Mouse (Mus musculus) limb, embryonic 14.5 days (tissue): ENCODE measurements around the gene Plvap. TPM values are rescaled to one million over a fixed set of nuclear protein-coding genes. Genes with fewer than 3 reads are reported as not detected.
A peak's percentile ranks its signal among the peaks of the same experiment; 100 is the strongest.

ENCODE experiments used
- ATAC-seq: fragments of 200-750 bp; cut with Nextera tagmentation; 2 replicates; pipeline ENCODE4 v1.8.0; 2017; ENCODE audit warnings: low read depth, moderate number of reproducible peaks, moderate TSS enrichment; ENCODE audit not compliant: low FRiP score
- DNase-seq: peaks from one replicate; pipeline ENCODE4 v3.0.0-alpha.2; 2015; ENCODE audit warnings: low spot score
- H3K27ac ChIP-seq: fragments of 300-500 bp; sonication (generic); replicated peaks from 2 replicates; pipeline ENCODE4 v1.5.1; 2014; ENCODE audit warnings: low read depth, mild to moderate bottlenecking, low read length, moderate library complexity, mixed read lengths
- H3K27me3 ChIP-seq: fragments of 300-500 bp; sonication (generic); 2 replicates; pipeline ENCODE4 v1.6.1; 2014; ENCODE audit warnings: low read length, mixed read lengths; ENCODE audit not compliant: control insufficient read depth, insufficient read depth
- H3K36me3 ChIP-seq: fragments of 300-500 bp; sonication (generic); 2 replicates; pipeline ENCODE4 v1.6.1; 2014; ENCODE audit warnings: mild to moderate bottlenecking, low read length, moderate library complexity, mixed read lengths; ENCODE audit not compliant: control insufficient read depth, insufficient read depth
- H3K4me1 ChIP-seq: fragments of 300-500 bp; sonication (generic); 2 replicates; pipeline ENCODE4 v1.6.1; 2014; ENCODE audit warnings: antibody characterized with exemption, low read length, mixed read lengths; ENCODE audit not compliant: control insufficient read depth, insufficient read depth
- H3K4me2 ChIP-seq: fragments of 300-500 bp; sonication (generic); replicated peaks from 2 replicates; pipeline ENCODE4 v1.6.1; 2014; ENCODE audit warnings: low read depth, mild to moderate bottlenecking, low read length, moderate library complexity; ENCODE audit not compliant: severe bottlenecking
- H3K4me3 ChIP-seq: fragments of 300-500 bp; sonication (generic); replicated peaks from 2 replicates; pipeline ENCODE4 v1.5.1; 2014; ENCODE audit warnings: low read length
- H3K9ac ChIP-seq: fragments of 300-500 bp; sonication (generic); 2 replicates; pipeline ENCODE4 v1.6.1; 2014; ENCODE audit warnings: mild to moderate bottlenecking, low read depth, low read length, moderate library complexity; ENCODE audit not compliant: severe bottlenecking
- H3K9me3 ChIP-seq: fragments of 300-500 bp; sonication (generic); 2 replicates; pipeline ENCODE4 v1.6.1; 2016; ENCODE audit warnings: low read length; ENCODE audit not compliant: control insufficient read depth
- POLR2A ChIP-seq: fragments of 200-500 bp; IDR thresholded peaks from 2 replicates; pipeline ENCODE4 v1.8.0; 2012; ENCODE audit warnings: inconsistent platforms, mild to moderate bottlenecking, moderate library complexity, borderline replicate concordance; ENCODE audit not compliant: insufficient read depth, insufficient read length; ENCODE audit errors: extremely low read depth
- WGBS: fragments of 180-500 bp; shearing (Covaris S2); extraction: QIAGEN DNeasy Blood & Tissue Kit; methylation state at CpG from one replicate; pipeline ENCODE4 v1.1.7; 2014; 5-methylcytosine and 5-hydroxymethylcytosine counted together
- polyA plus RNA-seq, 2 experiments: library from polyadenylated mRNA; depleted of rRNA in 1 of 2; stranded (reverse) in 1 of 2; unstranded in 1 of 2; fragments of >200 nt; fragmentation: Nextera tagmentation in 1 of 2; extraction: Ambion mirVana in 1 of 2; gene quantifications; 2 replicates each; pipeline versions ENCODE4 v1.2.1 to v1.2.3; 2012 to 2014

Plvap gene
- polyA plus RNA-seq, 2 experiments, result 53.2 to 59.8 TPM

- WGBS, result 5% methylated on average over 4 of the region's 4 CpGs
- no peak for DNase-seq
Measured at GRCm38 (mm10) chr8:71475702-71476075, 35.9 kb downstream of the Plvap start.

GRCm38 (mm10) chr8:71474785-71475701, 36.5 kb downstream of the Plvap start:
- Histone ChIP-seq H3K27me3 (no peaks in the 10 kb centered on the region), H3K4me1 (peaks cover 7% of the 10 kb centered on the region), H3K4me2 (no peak overlapping the region; the same call in 1 of the 2 replicates), H3K9me3 (no peaks in the 10 kb centered on the region), H3K4me3 (no peak overlapping the region), H3K9ac (no peak overlapping the region), H3K36me3 (peaks cover 57% of the 10 kb centered on the region), H3K27ac (no peak overlapping the region)
- WGBS, result 89% methylated on average over 25 of the region's 25 CpGs
- ATAC-seq (no peak), DNase-seq (no peak)
- TF ChIP-seq POLR2A, result no peak

More at GRCm38 (mm10) chr8:71475702-71476075, 35.9 kb downstream of the Plvap start:
- Histone ChIP-seq H3K9ac (peak overlapping the region; percentile 69), H3K36me3 (peaks cover 63% of the 10 kb centered on the region), H3K27ac (no peak overlapping the region), H3K9me3 (no peaks in the 10 kb centered on the region), H3K4me1 (peaks cover 7% of the 10 kb centered on the region), H3K4me2 (peak overlapping the region; percentile 88), H3K27me3 (no peaks in the 10 kb centered on the region), H3K4me3 (peak overlapping the region; percentile 60)
- TF ChIP-seq POLR2A, result no peak
- ATAC-seq, result no peak

- H3K36me3 ChIP-seq, result peaks cover 52% of the 10 kb centered on the region
- TF ChIP-seq POLR2A, result no peak
- peaks cover 10% of the 10 kb centered on the region for H3K4me1 ChIP-seq
- no peak for DNase-seq
- H3K4me3 ChIP-seq, result no peak overlapping the region
- H3K4me2 ChIP-seq, result no peak overlapping the region
- H3K9me3 ChIP-seq, result no peaks in the 10 kb centered on the region
- no peak overlapping the region for H3K9ac ChIP-seq
- H3K27me3 ChIP-seq, result no peaks in the 10 kb centered on the region
- 93% methylated on average over 18 of the region's 18 CpGs for WGBS
- ATAC-seq, result no peak
- no peak overlapping the region for H3K27ac ChIP-seq
Measured at GRCm38 (mm10) chr8:71474344-71474743, 37.2 kb downstream of the Plvap start.

- Histone ChIP-seq H3K9me3 (no peaks in the 10 kb centered on the region), H3K27me3 (no peaks in the 10 kb centered on the region), H3K27ac (no peak overlapping the region), H3K4me3 (no peak overlapping the region), H3K4me1 (peaks cover 10% of the 10 kb centered on the region), H3K4me2 (no peak overlapping the region), H3K36me3 (peaks cover 46% of the 10 kb centered on the region), H3K9ac (no peak overlapping the region)
- 91% methylated on average over 8 of the region's 8 CpGs for WGBS
- TF ChIP-seq POLR2A, result no peak
- DNase-seq, result no peak
- ATAC-seq, result no peak
Measured at GRCm38 (mm10) chr8:71472601-71473386, 38.8 kb downstream of the Plvap start.

- no peak overlapping the region for H3K4me3 ChIP-seq
- ATAC-seq, result no peak
- 92% methylated on average over 17 of the region's 17 CpGs for WGBS
- no peaks in the 10 kb centered on the region for H3K27me3 ChIP-seq
- H3K4me2 ChIP-seq, result no peak overlapping the region
- H3K9me3 ChIP-seq, result no peaks in the 10 kb centered on the region
- DNase-seq, result no peak
- peaks cover 46% of the 10 kb centered on the region for H3K36me3 ChIP-seq
- peaks cover 7% of the 10 kb centered on the region for H3K4me1 ChIP-seq
- no peak for TF ChIP-seq POLR2A
- H3K27ac ChIP-seq, result no peak overlapping the region
- no peak overlapping the region for H3K9ac ChIP-seq
Measured at GRCm38 (mm10) chr8:71471861-71472260, 39.7 kb downstream of the Plvap start.
